ENCODE assay signal across 8 mouse cellular contexts in genomic region chr10:126905086-126905485, GRCm38 (mm10). TPM values are rescaled to one million over a fixed set of nuclear protein-coding genes. Genes with fewer than 3 reads are reported as not detected.
DNase-seq lines count a peak whose midpoint lies in the region; ATAC-seq lines count a peak whose summit lies in the region.

No protein-coding gene starts in this region.

- peak overlapping the region; percentile 40 for H3K9ac ChIP-seq in kidney, embryonic 15.5 days
- no peak overlapping the region for H3K9ac ChIP-seq in hindbrain, embryonic 11.5 days (ENCODE audit: low read depth, low read length)

- H3K9me3 ChIP-seq in kidney, embryonic 15.5 days (replicated peaks): 0 out of 2 replicates have a peak, but pooled peaks cover 2% of the 10 kb centered on the region
- H3K9me3 ChIP-seq in hindbrain, embryonic 11.5 days (ENCODE audit: control insufficient read depth, low read length): no peaks in the 10 kb centered on the region
- no peaks in the 10 kb centered on the region for H3K9me3 ChIP-seq in midbrain, embryonic 10.5 days (replicated peaks)

- peaks cover 17% of the 10 kb centered on the region for H3K4me1 ChIP-seq in kidney, embryonic 15.5 days
- no peaks in the 10 kb centered on the region for H3K4me1 ChIP-seq in hindbrain, embryonic 11.5 days (replicated peaks; ENCODE audit: control insufficient read depth, insufficient read depth, low read length)
- peaks cover 19% of the 10 kb centered on the region for H3K4me1 ChIP-seq in midbrain, embryonic 10.5 days

- peak overlapping the region; percentile 48 for H3K4me3 ChIP-seq in kidney, embryonic 15.5 days (replicated peaks)
- peak overlapping the region; percentile 40; the same call in 1 of the 2 replicates for H3K4me3 ChIP-seq in hindbrain, embryonic 11.5 days (ENCODE audit: low read depth, low read length)
- H3K4me3 ChIP-seq in midbrain, embryonic 10.5 days: peak overlapping the region; percentile 60

- DNase-seq in kidney, adult 8-10 months: no peak
- DNase-seq in ZHBTc4 (ENCODE audit: low read depth, low spot score): peak; percentile 50
- DNase-seq in hindbrain, embryonic 11.5 days (ENCODE audit: low spot score): no peak
- DNase-seq in midbrain, embryonic 10.5 days (ENCODE audit: low spot score): no peak
- DNase-seq in thymus, postnatal 25 days: no peak
- DNase-seq in adrenal gland, postnatal 36 days: no peak

- WGBS in kidney, embryonic 15.5 days: 75% methylated on average over 8 of the region's 8 CpGs
- WGBS in hindbrain, embryonic 11.5 days: 71% methylated on average over 8 of the region's 8 CpGs
- WGBS in midbrain, embryonic 10.5 days: 70% methylated on average over 8 of the region's 8 CpGs

- H3K36me3 ChIP-seq in kidney, embryonic 15.5 days: no peaks in the 10 kb centered on the region
- no peaks in the 10 kb centered on the region for H3K36me3 ChIP-seq in hindbrain, embryonic 11.5 days (ENCODE audit: control insufficient read depth, insufficient read depth, low read length)
- H3K36me3 ChIP-seq in midbrain, embryonic 10.5 days: no peaks in the 10 kb centered on the region

- ATAC-seq in kidney, embryonic 15.5 days (replicated peaks; ENCODE audit: low FRiP score): no peak
- no peak for ATAC-seq in hindbrain, embryonic 11.5 days (ENCODE audit: low FRiP score)
- no peak for ATAC-seq in megakaryocyte progenitor cell, adult 5-6 weeks (replicated peaks; ENCODE audit: poor library complexity)

- H3K27me3 ChIP-seq in kidney, embryonic 15.5 days: no peaks in the 10 kb centered on the region
- H3K27me3 ChIP-seq in hindbrain, embryonic 11.5 days (ENCODE audit: control insufficient read depth, insufficient read depth, low read length): no peaks in the 10 kb centered on the region
- no peaks in the 10 kb centered on the region for H3K27me3 ChIP-seq in midbrain, embryonic 10.5 days (ENCODE audit: low read depth, poor library complexity, severe bottlenecking)

- peak overlapping the region; percentile 90 for H3K27ac ChIP-seq in kidney, embryonic 15.5 days
- no peak overlapping the region for H3K27ac ChIP-seq in hindbrain, embryonic 11.5 days (ENCODE audit: low read depth, low read length)
- H3K27ac ChIP-seq in midbrain, embryonic 10.5 days (replicated peaks): peak overlapping the region; percentile 89

- peak overlapping the region; percentile 71 for H3K4me2 ChIP-seq in kidney, embryonic 15.5 days
- peak overlapping the region; percentile 52; the same call in 1 of the 2 replicates for H3K4me2 ChIP-seq in hindbrain, embryonic 11.5 days (replicated peaks; ENCODE audit: low read depth, low read length)

RNA-seq across cellular contexts. Expression of gene Atp23, which starts 3.9 kb away (rescaled TPM):
- 18.3 and 19.5 TPM in 2 replicates for polyA plus RNA-seq in kidney, embryonic 15.5 days (2015; fragmentation: Nextera tagmentation; extraction: Ambion mirVana)
- polyA plus RNA-seq in hindbrain, embryonic 11.5 days (2014; fragmentation: Nextera tagmentation; extraction: Ambion mirVana): 14.3 TPM in 2 replicates
- polyA plus RNA-seq in midbrain, embryonic 10.5 days (2016; fragmentation: Nextera tagmentation; extraction: Ambion mirVana): 16.9 and 17.7 TPM in 2 replicates
- 25.1 and 30.4 TPM in 2 replicates for total RNA-seq in megakaryocyte progenitor cell, adult 5-6 weeks (2015)
- total RNA-seq in megakaryocyte progenitor cell, adult 5-6 weeks (2017): 10.3 and 11.1 TPM in 2 replicates
- total RNA-seq in adrenal gland, postnatal 36 days (2021): 1 to 10 TPM; 5.1 to 9.3 TPM
